Mouse (Mus musculus) liver, embryonic 13.5 days (tissue): Measurements from ENCODE around the gene Zfp697. TPM values are rescaled to one million over a fixed set of nuclear protein-coding genes. Genes with fewer than 3 reads are reported as not detected.
"Not testable (repeated sequence)": the region's sequence is repeated elsewhere in the genome, so short reads cannot be mapped to it uniquely, and the experiment has no call there.

Experiments used
- ATAC-seq: fragments of 200-750 bp; cut with Nextera tagmentation; 2 replicates; pipeline ENCODE4 v1.8.0; 2017; ENCODE audit warnings: low read depth, mild to moderate bottlenecking, moderate number of reproducible peaks, moderate library complexity
- DNase-seq: peaks from one replicate; pipeline ENCODE4 v3.0.0; 2022
- H3K27ac ChIP-seq: fragments of 300-500 bp; sonication (generic); 2 replicates; pipeline ENCODE4 v1.5.1; 2015; ENCODE audit warnings: moderate library complexity, mild to moderate bottlenecking, inconsistent platforms
- H3K27me3 ChIP-seq: fragments of 300-500 bp; sonication (generic); 2 replicates; pipeline ENCODE4 v1.6.1; 2015; ENCODE audit warnings: mild to moderate bottlenecking, inconsistent platforms
- H3K36me3 ChIP-seq: fragments of 300-500 bp; sonication (generic); 2 replicates; pipeline ENCODE4 v1.6.1; 2015; ENCODE audit warnings: mild to moderate bottlenecking, inconsistent platforms
- H3K4me1 ChIP-seq: fragments of 300-500 bp; sonication (generic); replicated peaks from 2 replicates; pipeline ENCODE4 v1.6.1; 2015; ENCODE audit warnings: inconsistent platforms
- H3K4me2 ChIP-seq: fragments of 300-500 bp; sonication (generic); 2 replicates; pipeline ENCODE4 v1.6.1; 2015; ENCODE audit warnings: inconsistent platforms, mild to moderate bottlenecking, moderate library complexity
- H3K4me3 ChIP-seq: fragments of 300-500 bp; sonication (generic); replicated peaks from 2 replicates; pipeline ENCODE4 v1.5.1; 2015; ENCODE audit warnings: mild to moderate bottlenecking, inconsistent platforms
- H3K9ac ChIP-seq: fragments of 300-500 bp; sonication (generic); 2 replicates; pipeline ENCODE4 v1.6.1; 2015; ENCODE audit warnings: mild to moderate bottlenecking, inconsistent platforms
- H3K9me3 ChIP-seq: fragments of 300-500 bp; sonication (generic); replicated peaks from 2 replicates; pipeline ENCODE4 v1.6.1; 2016; ENCODE audit warnings: inconsistent platforms
- WGBS: fragments of 180-500 bp; shearing (Covaris S2); methylation state at CpG from one replicate; pipeline ENCODE4 v1.1.7; 2015; ENCODE audit not compliant: insufficient replicate concordance; 5-methylcytosine and 5-hydroxymethylcytosine counted together
- polyA plus RNA-seq: library from polyadenylated mRNA; unstranded; fragments of >200 nt; fragmentation: Nextera tagmentation; extraction: Ambion mirVana; gene quantifications from 2 replicates; pipeline ENCODE4 v1.2.1, GENCODE M21; 2015

The Zfp697 gene
- polyA plus RNA-seq, 1 experiment from 2014 or later = 2.8 TPM

DNA sequence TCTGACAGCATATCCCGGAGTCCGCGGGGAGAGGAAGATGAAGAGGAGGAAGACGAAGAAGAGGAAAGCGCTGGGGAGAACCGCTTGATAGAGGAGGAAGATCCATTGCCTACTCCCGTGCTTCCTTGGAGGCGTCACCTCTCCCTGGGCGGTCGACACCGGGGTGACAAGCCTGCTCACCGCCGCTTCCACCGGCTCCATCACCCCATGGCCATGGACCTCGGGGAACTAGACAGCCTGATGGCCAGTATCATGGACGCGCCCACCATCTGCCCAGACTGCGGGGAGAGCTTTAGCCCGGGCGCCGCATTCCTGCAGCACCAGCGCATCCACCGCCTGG lies 45.0 kb downstream of the Zfp697 start:
- ATAC-seq = no peak; the same call in 1 of the 2 replicates
- Histone ChIP-seq H3K4me3 (peak overlapping the region; percentile 62), H3K4me2 (peak overlapping the region; percentile 78), H3K9ac (peak overlapping the region; percentile 61; the same call in 1 of the 2 replicates), H3K9me3 (no peaks in the 10 kb centered on the region), H3K4me1 (peaks cover 30% of the 10 kb centered on the region), H3K36me3 (no peaks in the 10 kb centered on the region), H3K27me3 (peaks cover 50% of the 10 kb centered on the region), H3K27ac (no peak overlapping the region)
- WGBS = 2% methylated on average over 23 of the region's 23 CpGs
- DNase-seq = no peak

DNA sequence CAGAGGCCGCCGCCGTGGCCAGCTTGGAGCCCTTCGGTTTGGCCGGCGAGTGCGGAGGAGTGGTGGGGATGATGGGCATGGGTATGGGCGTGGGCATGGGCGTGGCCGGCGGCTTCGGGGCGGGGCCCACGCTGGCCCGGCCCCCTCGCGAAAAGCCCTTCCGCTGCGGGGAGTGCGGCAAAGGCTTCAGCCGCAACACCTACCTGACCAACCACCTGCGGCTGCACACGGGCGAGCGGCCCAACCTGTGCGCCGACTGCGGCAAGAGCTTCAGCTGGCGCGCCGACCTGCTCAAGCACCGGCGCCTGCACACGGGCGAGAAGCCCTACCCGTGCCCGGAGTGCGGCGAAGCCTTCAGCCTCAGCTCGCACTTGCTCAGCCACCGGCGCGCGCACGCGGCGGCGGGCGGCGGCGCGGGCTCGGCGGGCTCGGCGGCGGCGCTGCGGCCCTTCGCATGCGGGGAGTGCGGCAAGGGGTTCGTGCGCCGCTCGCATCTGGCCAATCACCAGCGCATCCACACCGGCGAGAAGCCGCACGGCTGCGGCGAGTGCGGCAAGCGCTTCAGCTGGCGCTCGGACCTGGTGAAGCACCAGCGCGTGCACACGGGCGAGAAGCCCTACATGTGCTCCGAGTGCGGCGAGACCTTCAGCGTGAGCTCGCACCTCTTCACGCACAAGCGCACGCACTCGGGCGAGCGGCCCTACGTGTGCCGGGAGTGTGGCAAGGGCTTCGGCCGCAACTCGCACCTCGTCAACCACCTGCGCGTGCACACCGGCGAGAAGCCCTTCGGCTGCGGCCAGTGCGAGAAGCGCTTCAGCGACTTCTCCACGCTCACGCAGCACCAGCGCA lies 45.6 kb downstream of the Zfp697 start:
- peak overlapping the region; percentile 78 for H3K4me2 ChIP-seq
- H3K9ac ChIP-seq = peak overlapping the region; percentile 61
- under 1% methylated on average over 107 of the region's 110 CpGs for WGBS
- H3K27me3 ChIP-seq = peaks cover 50% of the 10 kb centered on the region
- ATAC-seq = peak; percentile 86
- no peaks in the 10 kb centered on the region for H3K36me3 ChIP-seq
- DNase-seq = peak; percentile 42
- peak overlapping the region; percentile 62 for H3K4me3 ChIP-seq
- H3K27ac ChIP-seq = no peak overlapping the region; the same call in 1 of the 2 replicates
- peaks cover 30% of the 10 kb centered on the region for H3K4me1 ChIP-seq
- no peaks in the 10 kb centered on the region for H3K9me3 ChIP-seq

DNA sequence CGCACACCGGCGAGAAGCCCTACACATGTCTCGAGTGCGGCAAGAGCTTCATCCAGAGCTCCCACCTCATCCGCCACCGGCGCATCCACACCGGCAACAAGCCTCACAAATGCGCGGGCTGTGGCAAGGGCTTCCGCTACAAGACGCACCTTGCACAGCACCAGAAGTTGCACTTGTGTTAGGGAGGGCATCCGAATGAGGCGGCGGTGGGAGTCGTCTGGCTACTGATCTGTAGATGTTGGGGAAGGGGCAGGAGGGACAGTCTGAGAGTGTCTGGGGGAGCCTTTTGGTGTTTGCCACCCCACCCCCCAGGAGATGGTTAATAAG lies 46.2 kb downstream of the Zfp697 start:
- peaks cover 30% of the 10 kb centered on the region for H3K4me1 ChIP-seq
- H3K36me3 ChIP-seq = no peaks in the 10 kb centered on the region
- ATAC-seq (no peak), DNase-seq (no peak)
- H3K27me3 ChIP-seq = peaks cover 50% of the 10 kb centered on the region
- H3K4me2 ChIP-seq = peak overlapping the region; percentile 78
- 1% methylated on average over 17 of the region's 17 CpGs for WGBS
- no peaks in the 10 kb centered on the region for H3K9me3 ChIP-seq
- H3K9ac ChIP-seq = peak overlapping the region; percentile 61
- H3K4me3 ChIP-seq = peak overlapping the region; percentile 62
- no peak overlapping the region for H3K27ac ChIP-seq

GRCm38 (mm10) chr3:98428928-98429525 lies 46.8 kb downstream of the Zfp697 start:
- no peak for ATAC-seq
- DNase-seq = no peak
- peak overlapping the region; percentile 62 for H3K4me3 ChIP-seq

DNA sequence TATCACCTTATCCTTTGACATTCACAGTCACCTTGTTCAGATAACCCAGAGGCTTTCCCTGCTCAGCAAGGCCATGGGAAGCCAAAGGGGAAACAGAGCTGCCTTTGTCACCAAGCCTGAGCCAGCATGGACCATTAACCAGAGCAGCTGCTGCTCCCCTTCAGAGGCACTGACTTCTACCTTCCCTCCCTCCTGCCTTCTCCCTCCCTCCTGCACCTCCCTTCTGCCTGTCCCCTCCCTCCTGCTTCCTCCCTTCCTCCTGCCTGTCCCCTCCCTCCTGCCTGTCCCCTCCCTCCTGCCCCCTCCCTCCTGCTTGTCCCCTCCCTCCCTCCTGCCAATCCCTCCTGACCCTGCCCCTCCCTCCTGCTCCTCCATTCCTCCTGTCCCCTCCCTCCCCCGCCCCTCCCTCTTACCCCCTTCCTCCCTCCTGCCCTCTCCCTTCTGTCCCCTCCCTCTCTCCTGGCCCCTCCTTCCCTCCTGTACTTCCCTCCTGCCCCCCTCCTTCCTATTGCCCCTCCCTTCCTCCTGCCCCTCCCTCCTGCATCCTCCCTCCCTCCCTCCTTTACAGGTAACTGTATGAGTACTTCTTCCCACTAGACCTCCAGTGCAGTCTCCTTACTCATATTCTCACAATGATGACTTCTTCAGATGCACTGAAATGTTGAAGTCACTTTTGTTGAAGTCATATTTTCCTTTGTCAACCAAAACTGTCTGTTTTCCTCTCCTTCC lies 52.0 kb downstream of the Zfp697 start:
- no peak overlapping the region for H3K4me2 ChIP-seq
- no peaks in the 10 kb centered on the region for H3K9me3 ChIP-seq
- H3K27me3 ChIP-seq = peaks cover 12% of the 10 kb centered on the region
- no peak overlapping the region for H3K9ac ChIP-seq
- ATAC-seq (0 out of 2 replicates have a peak, but pooled peaks have one; percentile 23), DNase-seq (no peak)
- H3K27ac ChIP-seq = no peak overlapping the region
- no CpG with 5 or more reads among the region's 1 CpGs for WGBS
- H3K4me1 ChIP-seq = peaks cover 4% of the 10 kb centered on the region; the same call in 1 of the 2 replicates
- H3K4me3 ChIP-seq = no peak overlapping the region
- no peaks in the 10 kb centered on the region for H3K36me3 ChIP-seq

More at GRCm38 (mm10) chr3:98428928-98429525, 46.8 kb downstream of the Zfp697 start:
- Histone ChIP-seq H3K4me1 (peaks cover 30% of the 10 kb centered on the region), H3K9ac (no peak overlapping the region), H3K36me3 (no peaks in the 10 kb centered on the region), H3K4me2 (peak overlapping the region; percentile 78), H3K27ac (no peak overlapping the region), H3K9me3 (no peaks in the 10 kb centered on the region), H3K27me3 (peaks cover 50% of the 10 kb centered on the region)
- WGBS = 6% methylated on average over 8 of the region's 8 CpGs

DNA sequence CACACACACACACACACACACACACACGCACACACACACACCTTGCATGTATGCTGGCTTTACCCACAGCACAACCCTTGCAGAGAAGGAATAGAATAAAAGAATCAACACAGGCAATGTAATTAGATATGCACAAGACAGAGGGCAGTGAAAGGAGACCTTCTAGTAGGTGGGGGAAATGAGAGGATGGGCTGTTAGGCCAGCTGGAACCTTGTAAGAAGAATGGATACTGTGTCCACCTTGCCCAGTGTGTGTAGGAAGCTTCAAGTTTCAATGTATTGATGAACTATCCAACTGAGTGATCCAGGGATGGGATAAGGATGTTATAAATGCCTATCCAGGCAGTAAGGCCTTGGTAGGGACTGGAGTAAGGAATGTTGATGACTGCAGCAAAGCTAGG lies 52.8 kb downstream of the Zfp697 start:
- no peak overlapping the region for H3K27ac ChIP-seq
- H3K36me3 ChIP-seq = no peaks in the 10 kb centered on the region
- DNase-seq = no peak
- no peaks in the 10 kb centered on the region for H3K4me1 ChIP-seq
- ATAC-seq = no peak
- H3K9me3 ChIP-seq = no peaks in the 10 kb centered on the region
- H3K4me2 ChIP-seq = no peak overlapping the region
- peaks cover 4% of the 10 kb centered on the region for H3K27me3 ChIP-seq
- H3K9ac ChIP-seq = no peak overlapping the region
- 57% methylated on average over 1 of the region's 1 CpGs for WGBS
- H3K4me3 ChIP-seq = no peak overlapping the region

GRCm38 (mm10) chr3:98442245-98442644 lies 60.0 kb downstream of the Zfp697 start:
- not testable (repeated sequence) for DNase-seq, H3K9me3 ChIP-seq, H3K36me3 ChIP-seq, H3K27me3 ChIP-seq, H3K9ac ChIP-seq, H3K4me3 ChIP-seq, H3K4me2 ChIP-seq, ATAC-seq, H3K27ac ChIP-seq, H3K4me1 ChIP-seq
- 26% methylated on average over 3 of the region's 3 CpGs for WGBS

GRCm38 (mm10) chr3:98443149-98443779 lies 61.0 kb downstream of the Zfp697 start:
- not testable (repeated sequence) for H3K9ac ChIP-seq, H3K4me3 ChIP-seq, DNase-seq, H3K27ac ChIP-seq, ATAC-seq, H3K4me1 ChIP-seq, H3K9me3 ChIP-seq, H3K27me3 ChIP-seq, H3K4me2 ChIP-seq, H3K36me3 ChIP-seq
- 6% methylated on average over 3 of the region's 3 CpGs for WGBS

- not testable (repeated sequence) for H3K9ac ChIP-seq, H3K27ac ChIP-seq, ATAC-seq, H3K27me3 ChIP-seq, H3K4me3 ChIP-seq, H3K9me3 ChIP-seq, H3K4me1 ChIP-seq, H3K4me2 ChIP-seq, H3K36me3 ChIP-seq, DNase-seq
- 36% methylated on average over 1 of the region's 1 CpGs for WGBS
Observed at GRCm38 (mm10) chr3:98443924-98444323, 61.7 kb downstream of the Zfp697 start.

DNA sequence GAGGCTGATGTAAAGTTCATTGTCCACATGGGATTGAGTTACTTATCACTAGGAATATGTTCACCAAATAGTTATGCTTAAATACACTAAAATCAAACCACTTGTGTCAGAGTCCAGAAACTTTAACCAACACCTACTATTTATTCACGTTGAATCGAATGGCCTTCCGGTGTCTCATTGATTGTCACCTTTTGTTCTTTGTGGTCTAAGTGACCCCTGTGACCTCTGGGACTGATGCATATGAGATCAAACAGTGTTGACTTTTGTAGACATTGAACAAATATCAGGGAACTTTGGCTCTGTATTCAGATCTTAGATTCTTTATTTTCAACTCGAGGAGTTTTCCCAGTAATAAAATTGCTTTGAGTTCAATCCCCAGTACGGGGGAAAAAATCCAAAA lies 71.5 kb downstream of the Zfp697 start:
- not testable (repeated sequence) for H3K4me2 ChIP-seq, H3K27me3 ChIP-seq, H3K36me3 ChIP-seq, H3K4me3 ChIP-seq, H3K9me3 ChIP-seq, H3K4me1 ChIP-seq, H3K9ac ChIP-seq, DNase-seq, H3K27ac ChIP-seq
- peak; percentile 64 for ATAC-seq
- WGBS = 53% methylated on average over 5 of the region's 5 CpGs

DNA sequence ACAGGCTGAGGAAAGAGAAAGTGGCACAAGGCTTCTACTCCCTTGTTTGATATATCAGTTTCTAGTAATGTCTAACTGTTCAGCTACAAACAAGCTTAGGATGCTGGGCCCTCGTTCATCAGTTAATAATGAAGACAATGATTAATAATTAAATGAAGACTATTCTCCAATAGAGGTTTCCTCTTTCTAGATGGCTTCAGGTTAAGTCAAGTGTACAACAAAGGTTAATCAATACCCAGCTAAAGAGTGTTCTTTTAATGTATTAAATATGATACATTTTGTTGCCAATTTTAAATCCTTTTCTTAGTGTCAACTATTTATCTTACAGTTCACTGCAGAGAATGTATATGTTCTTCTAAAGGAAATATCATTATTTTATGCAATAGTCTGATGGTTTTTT lies 74.8 kb downstream of the Zfp697 start, which contains the start of gene Gm4450:
Gene Gm4450 (minus strand): TSS at position 101 of the 400 bp plus-strand sequence.
- not testable (repeated sequence) for H3K4me2 ChIP-seq, H3K36me3 ChIP-seq, H3K9ac ChIP-seq, H3K27ac ChIP-seq, H3K27me3 ChIP-seq, DNase-seq, ATAC-seq, H3K4me3 ChIP-seq, H3K9me3 ChIP-seq, H3K4me1 ChIP-seq
- WGBS = 33% methylated on average over 1 of the region's 1 CpGs
